Mouse (Mus musculus) regulatory T cell (primary cell): ENCODE results near the gene Thumpd3.

Source experiments
- in situ Hi-C: fragments of 300-600 bp; cut with MboI, MseI; formaldehyde crosslinking; loops from one replicate; pipeline ENCODE4 v1.15.1; 2025; ENCODE audit warnings: high pct_unique_total_duplicates

The Thumpd3 gene

GRCm38 (mm10) chr6:113046041-113046975, at the start of gene Thumpd3:
Thumpd3 (plus strand) TSS chr6:113046225.
- in situ Hi-C loops, result loop anchor here (5.0 to 10.0 kb wide), 3 partner anchors 188 to 648 kb away; partner anchors contain the start of genes Mtmr14 and Tatdn2

GRCm38 (mm10) chr6:112999199-112999598, 46.8 kb upstream of the Thumpd3 start:
- in situ Hi-C loops, result no loop called here

GRCm38 (mm10) chr6:113000666-113001287, 45.2 kb upstream of the Thumpd3 start:
- in situ Hi-C loops, result loop anchor here (5.0 kb wide), 1 partner anchor 298 kb away; no protein-coding TSS in a partner anchor

GRCm38 (mm10) chr6:113001719-113002118, 44.3 kb upstream of the Thumpd3 start:
- in situ Hi-C loops, result loop anchor here (5.0 kb wide), 1 partner anchor 299 kb away; no protein-coding TSS in a partner anchor

GRCm38 (mm10) chr6:113003313-113004111, 42.5 kb upstream of the Thumpd3 start:
- in situ Hi-C loops, result loop anchor here (5.0 kb wide), 1 partner anchor 301 kb away; no protein-coding TSS in a partner anchor

GRCm38 (mm10) chr6:113006833-113007232, 39.2 kb upstream of the Thumpd3 start:
- in situ Hi-C loops, result no loop called here

GRCm38 (mm10) chr6:113011886-113012285, 34.1 kb upstream of the Thumpd3 start:
- in situ Hi-C loops, result no loop called here

GRCm38 (mm10) chr6:113012495-113012941, 33.5 kb upstream of the Thumpd3 start:
- in situ Hi-C loops, result no loop called here

GRCm38 (mm10) chr6:113013550-113013949, 32.5 kb upstream of the Thumpd3 start:
- in situ Hi-C loops, result no loop called here

- in situ Hi-C loops, result no loop called here
Measured at GRCm38 (mm10) chr6:113017500-113018047, 28.5 kb upstream of the Thumpd3 start.

GRCm38 (mm10) chr6:113018139-113018538, 27.9 kb upstream of the Thumpd3 start:
- in situ Hi-C loops, result no loop called here

- in situ Hi-C loops, result no loop called here
Measured at GRCm38 (mm10) chr6:113024866-113025265, 21.2 kb upstream of the Thumpd3 start.

GRCm38 (mm10) chr6:113025774-113026173, 20.3 kb upstream of the Thumpd3 start:
- in situ Hi-C loops, result no loop called here

GRCm38 (mm10) chr6:113027446-113027845, 18.6 kb upstream of the Thumpd3 start:
- in situ Hi-C loops, result no loop called here

- in situ Hi-C loops, result no loop called here
Measured at GRCm38 (mm10) chr6:113029006-113029405, 17.0 kb upstream of the Thumpd3 start.

- in situ Hi-C loops, result no loop called here
Measured at GRCm38 (mm10) chr6:113030553-113030952, 15.5 kb upstream of the Thumpd3 start.

- in situ Hi-C loops, result no loop called here
Measured at GRCm38 (mm10) chr6:113030970-113031660, 14.9 kb upstream of the Thumpd3 start.

GRCm38 (mm10) chr6:113032121-113032520, 13.9 kb upstream of the Thumpd3 start:
- in situ Hi-C loops, result no loop called here

GRCm38 (mm10) chr6:113033185-113033584, 12.8 kb upstream of the Thumpd3 start:
- in situ Hi-C loops, result no loop called here

GRCm38 (mm10) chr6:113034466-113034865, 11.6 kb upstream of the Thumpd3 start:
- in situ Hi-C loops, result no loop called here
